Mouse (Mus musculus) stomach, embryonic 14.5 days (tissue): ENCODE data around the gene Cog4. TPM values are rescaled to one million over a fixed set of nuclear protein-coding genes. Genes with fewer than 3 reads are reported as not detected.

Experiments used
- ATAC-seq: fragments of 200-750 bp; cut with Nextera tagmentation; 2 replicates; pipeline ENCODE4 v1.8.0; 2017; ENCODE audit warnings: low read depth, moderate TSS enrichment; ENCODE audit not compliant: insufficient number of reproducible peaks, insufficient read depth, low FRiP score
- H3K27ac ChIP-seq: fragments of 300-500 bp; sonication (generic); 2 replicates; pipeline ENCODE4 v1.5.1; 2014; ENCODE audit warnings: mild to moderate bottlenecking, low read length, moderate library complexity, mixed read lengths
- H3K27me3 ChIP-seq: fragments of 300-500 bp; sonication (generic); 2 replicates; pipeline ENCODE4 v1.6.1; 2014; ENCODE audit warnings: low read length, control low read depth, mixed read lengths; ENCODE audit not compliant: control insufficient read depth, insufficient read depth
- H3K36me3 ChIP-seq: fragments of 300-500 bp; sonication (generic); 2 replicates; pipeline ENCODE4 v1.6.1; 2014; ENCODE audit warnings: mild to moderate bottlenecking, control low read depth, low read length, moderate library complexity, mixed read lengths; ENCODE audit not compliant: control insufficient read depth, insufficient read depth
- H3K4me1 ChIP-seq: fragments of 300-500 bp; sonication (generic); 2 replicates; pipeline ENCODE4 v1.6.1; 2014; ENCODE audit warnings: low read length, control low read depth, mixed read lengths; ENCODE audit not compliant: control insufficient read depth, insufficient read depth
- H3K4me2 ChIP-seq: fragments of 300-500 bp; sonication (generic); replicated peaks from 2 replicates; pipeline ENCODE4 v1.6.1; 2014; ENCODE audit warnings: low read depth, low read length, control low read depth
- H3K4me3 ChIP-seq: fragments of 300-500 bp; sonication (generic); 2 replicates; pipeline ENCODE4 v1.5.1; 2014; ENCODE audit warnings: low read depth, low read length, control low read depth
- H3K9ac ChIP-seq: fragments of 300-500 bp; sonication (generic); replicated peaks from 2 replicates; pipeline ENCODE4 v1.6.1; 2014; ENCODE audit warnings: low read depth, mild to moderate bottlenecking, control low read depth, low read length, moderate library complexity, mixed read lengths
- H3K9me3 ChIP-seq: fragments of 300-500 bp; sonication (generic); 2 replicates; pipeline ENCODE4 v1.6.1; 2016; ENCODE audit warnings: low read depth, low read length, control low read depth; ENCODE audit not compliant: control insufficient read depth
- WGBS: fragments of 180-500 bp; shearing (Covaris S2); extraction: QIAGEN DNeasy Blood & Tissue Kit; methylation state at CpG from one replicate; pipeline ENCODE4 v1.1.7; 2014; 5-methylcytosine and 5-hydroxymethylcytosine counted together
- polyA plus RNA-seq: library from polyadenylated mRNA; unstranded; fragments of >200 nt; fragmentation: Nextera tagmentation; extraction: Ambion mirVana; gene quantifications from 2 replicates; pipeline ENCODE4 v1.2.1, GENCODE M21; 2014

Cog4 gene
- polyA plus RNA-seq, 1 experiment from 2014 or later: 61.5 TPM

- WGBS: 91% methylated on average over 8 of the region's 8 CpGs
- H3K27ac ChIP-seq: no peak overlapping the region
Measured at GRCm38 (mm10) chr8:110888441-110888840, 42.0 kb downstream of the Cog4 start.

GRCm38 (mm10) chr8:110888860-110889259, 42.5 kb downstream of the Cog4 start:
- no peaks in the 10 kb centered on the region for H3K4me1 ChIP-seq
- H3K36me3 ChIP-seq: peaks cover 8% of the 10 kb centered on the region; the same call in 1 of the 2 replicates
- no peaks in the 10 kb centered on the region for H3K27me3 ChIP-seq
- no peak overlapping the region for H3K4me2 ChIP-seq
- no peak for ATAC-seq
- no peaks in the 10 kb centered on the region for H3K9me3 ChIP-seq
- H3K27ac ChIP-seq: no peak overlapping the region
- no peak overlapping the region for H3K9ac ChIP-seq
- H3K4me3 ChIP-seq: no peak overlapping the region
- 87% methylated on average over 15 of the region's 16 CpGs for WGBS

More at GRCm38 (mm10) chr8:110888441-110888840, 42.0 kb downstream of the Cog4 start:
- no peaks in the 10 kb centered on the region for H3K9me3 ChIP-seq
- no peaks in the 10 kb centered on the region for H3K27me3 ChIP-seq
- H3K4me3 ChIP-seq: no peak overlapping the region
- no peaks in the 10 kb centered on the region for H3K4me1 ChIP-seq
- H3K36me3 ChIP-seq: peaks cover 11% of the 10 kb centered on the region; the same call in 1 of the 2 replicates
- H3K4me2 ChIP-seq: no peak overlapping the region
- ATAC-seq: no peak
- H3K9ac ChIP-seq: no peak overlapping the region

- no peaks in the 10 kb centered on the region for H3K4me1 ChIP-seq
- no peak overlapping the region for H3K4me2 ChIP-seq
- no peaks in the 10 kb centered on the region for H3K9me3 ChIP-seq
- WGBS: 73% methylated on average over 12 of the region's 12 CpGs
- H3K4me3 ChIP-seq: no peak overlapping the region
- H3K9ac ChIP-seq: no peak overlapping the region
- ATAC-seq: no peak
- H3K36me3 ChIP-seq: peaks cover 3% of the 10 kb centered on the region; the same call in 1 of the 2 replicates
- no peaks in the 10 kb centered on the region for H3K27me3 ChIP-seq
- H3K27ac ChIP-seq: no peak overlapping the region
Measured at GRCm38 (mm10) chr8:110889904-110890470, 43.6 kb downstream of the Cog4 start.

GRCm38 (mm10) chr8:110892040-110892439, 45.6 kb downstream of the Cog4 start:
- ATAC-seq: no peak
- Histone ChIP-seq H3K36me3 (peaks cover 3% of the 10 kb centered on the region; the same call in 1 of the 2 replicates), H3K9me3 (no peaks in the 10 kb centered on the region), H3K4me2 (no peak overlapping the region), H3K4me3 (no peak overlapping the region), H3K9ac (no peak overlapping the region), H3K4me1 (no peaks in the 10 kb centered on the region), H3K27ac (no peak overlapping the region), H3K27me3 (no peaks in the 10 kb centered on the region)
- WGBS: 89% methylated on average over 7 of the region's 7 CpGs

GRCm38 (mm10) chr8:110892913-110893312, 46.5 kb downstream of the Cog4 start:
- no peak overlapping the region for H3K27ac ChIP-seq
- H3K36me3 ChIP-seq: peaks cover 3% of the 10 kb centered on the region; the same call in 1 of the 2 replicates
- H3K4me2 ChIP-seq: no peak overlapping the region
- H3K27me3 ChIP-seq: no peaks in the 10 kb centered on the region
- H3K9me3 ChIP-seq: no peaks in the 10 kb centered on the region
- no peak overlapping the region for H3K4me3 ChIP-seq
- ATAC-seq: no peak
- H3K9ac ChIP-seq: no peak overlapping the region
- 93% methylated on average over 2 of the region's 2 CpGs for WGBS
- no peaks in the 10 kb centered on the region for H3K4me1 ChIP-seq

GRCm38 (mm10) chr8:110894851-110895250, 48.5 kb downstream of the Cog4 start:
- Histone ChIP-seq H3K4me3 (no peak overlapping the region), H3K9ac (no peak overlapping the region), H3K4me1 (no peaks in the 10 kb centered on the region), H3K4me2 (no peak overlapping the region), H3K36me3 (peaks cover 6% of the 10 kb centered on the region; the same call in 1 of the 2 replicates), H3K27me3 (no peaks in the 10 kb centered on the region), H3K27ac (no peak overlapping the region), H3K9me3 (no peaks in the 10 kb centered on the region)
- ATAC-seq: no peak
- WGBS: 82% methylated on average over 10 of the region's 10 CpGs

GRCm38 (mm10) chr8:110895254-110895653, 48.9 kb downstream of the Cog4 start:
- WGBS: 82% methylated on average over 7 of the region's 9 CpGs
- no peak for ATAC-seq
- no peaks in the 10 kb centered on the region for H3K27me3 ChIP-seq
- no peaks in the 10 kb centered on the region for H3K9me3 ChIP-seq
- H3K36me3 ChIP-seq: peaks cover 6% of the 10 kb centered on the region; the same call in 1 of the 2 replicates
- H3K4me1 ChIP-seq: no peaks in the 10 kb centered on the region
- H3K27ac ChIP-seq: no peak overlapping the region
- no peak overlapping the region for H3K9ac ChIP-seq
- no peak overlapping the region for H3K4me2 ChIP-seq
- no peak overlapping the region for H3K4me3 ChIP-seq

GRCm38 (mm10) chr8:110895812-110896211, 49.4 kb downstream of the Cog4 start:
- WGBS: 91% methylated on average over 13 of the region's 13 CpGs
- no peak for ATAC-seq
- Histone ChIP-seq H3K4me2 (no peak overlapping the region), H3K4me3 (no peak overlapping the region), H3K36me3 (peaks cover 6% of the 10 kb centered on the region; the same call in 1 of the 2 replicates), H3K9me3 (no peaks in the 10 kb centered on the region), H3K4me1 (no peaks in the 10 kb centered on the region), H3K27ac (no peak overlapping the region), H3K9ac (no peak overlapping the region), H3K27me3 (no peaks in the 10 kb centered on the region)

GRCm38 (mm10) chr8:110897495-110897894, 51.1 kb downstream of the Cog4 start:
- Histone ChIP-seq H3K9me3 (no peaks in the 10 kb centered on the region), H3K36me3 (peaks cover 6% of the 10 kb centered on the region; the same call in 1 of the 2 replicates), H3K27ac (no peak overlapping the region), H3K4me1 (peaks cover 3% of the 10 kb centered on the region; the same call in 1 of the 2 replicates), H3K9ac (no peak overlapping the region), H3K4me3 (no peak overlapping the region), H3K27me3 (no peaks in the 10 kb centered on the region), H3K4me2 (no peak overlapping the region)
- ATAC-seq: no peak
- WGBS: 93% methylated on average over 6 of the region's 6 CpGs
